8 mouse cellular contexts compared by ENCODE assay signal in the genomic region with DNA sequence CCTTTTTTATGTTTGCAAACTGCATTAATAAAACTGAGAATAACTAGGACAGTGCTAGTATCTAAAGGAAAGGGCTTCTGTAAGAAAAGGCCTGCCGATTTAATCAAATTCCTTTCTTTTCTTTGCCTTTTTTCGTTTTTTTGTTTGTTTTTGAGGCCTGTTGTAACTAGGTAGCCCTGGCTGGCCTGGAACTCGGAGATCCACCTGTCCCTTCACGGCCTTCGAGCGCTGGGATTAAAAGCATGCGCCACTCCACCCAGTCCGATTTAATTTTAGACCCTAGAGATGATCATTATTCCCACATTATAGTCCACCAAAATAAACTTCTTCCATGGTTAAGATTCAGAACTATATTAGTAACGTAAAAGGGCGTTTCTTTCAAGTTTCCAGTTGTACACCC. TPM values are rescaled to one million over a fixed set of nuclear protein-coding genes. Genes with fewer than 3 reads are reported as not detected.
DNase-seq lines count a peak whose midpoint lies in the region; ATAC-seq and TF ChIP-seq lines count a peak whose summit lies in the region.
"Had no signal": no experiment of that assay in that cellular context is flagged by ENCODE, and none has a peak within 500 bp of the region (broad histone marks: within the 10 kb centered on the region; RNA-seq: fewer than 3 reads in every experiment).

No protein-coding gene starts in this region.

- H3K4me2 ChIP-seq in forebrain, embryonic 16.5 days (ENCODE audit: low read length), result peak overlapping the region; percentile 63
- H3K4me2 ChIP-seq in midbrain, postnatal 0 days (ENCODE audit: low read depth, low read length, poor library complexity, severe bottlenecking), result peak overlapping the region; percentile 44

- H3K4me1 ChIP-seq in forebrain, embryonic 16.5 days (replicated peaks; ENCODE audit: control insufficient read depth, insufficient read depth, low read length), result peaks cover 10% of the 10 kb centered on the region
- peaks cover 6% of the 10 kb centered on the region; the same call in 1 of the 2 replicates for H3K4me1 ChIP-seq in limb, embryonic 10.5 days
- H3K4me1 ChIP-seq in midbrain, postnatal 0 days (ENCODE audit: insufficient read depth, low read length), result no peaks in the 10 kb centered on the region

- peak overlapping the region; percentile 56 for H3K9ac ChIP-seq in forebrain, embryonic 16.5 days (replicated peaks; ENCODE audit: low read depth, low read length)
- peak overlapping the region; percentile 44 for H3K9ac ChIP-seq in midbrain, postnatal 0 days (replicated peaks; ENCODE audit: low read length, poor library complexity, severe bottlenecking)

- no peaks in the 10 kb centered on the region for H3K27me3 ChIP-seq in forebrain, embryonic 16.5 days (replicated peaks; ENCODE audit: control insufficient read depth, insufficient read depth, low read length)
- peaks cover 21% of the 10 kb centered on the region; the same call in 1 of the 2 replicates for H3K27me3 ChIP-seq in limb, embryonic 10.5 days (ENCODE audit: low read depth, poor library complexity, severe bottlenecking)
- H3K27me3 ChIP-seq in midbrain, postnatal 0 days (ENCODE audit: insufficient read depth, low read length), result no peaks in the 10 kb centered on the region

- no peaks in the 10 kb centered on the region; the same call in 1 of the 2 replicates for H3K36me3 ChIP-seq in forebrain, embryonic 16.5 days (ENCODE audit: control insufficient read depth, insufficient read depth)
- H3K36me3 ChIP-seq in limb, embryonic 10.5 days, result peaks cover 17% of the 10 kb centered on the region
- no peaks in the 10 kb centered on the region for H3K36me3 ChIP-seq in midbrain, postnatal 0 days (ENCODE audit: insufficient read depth, low read length)

- ATAC-seq in forebrain, embryonic 16.5 days, result no peak
- no peak for ATAC-seq in midbrain, postnatal 0 days (ENCODE audit: low FRiP score)

- no peaks in the 10 kb centered on the region for H3K9me3 ChIP-seq in forebrain, embryonic 16.5 days (ENCODE audit: control insufficient read depth, low read length)
- H3K9me3 ChIP-seq in limb, embryonic 10.5 days (replicated peaks), result no peaks in the 10 kb centered on the region
- no peaks in the 10 kb centered on the region for H3K9me3 ChIP-seq in midbrain, postnatal 0 days (ENCODE audit: low read length)

- peak; percentile 3 for DNase-seq in urinary bladder, postnatal 14 days (ENCODE audit: low spot score)
- no peak for DNase-seq in urinary bladder, postnatal 4 days (ENCODE audit: low spot score in 2 of 2)
- DNase-seq in limb, embryonic 10.5 days (ENCODE audit: low spot score), result no peak
- peak; percentile 3 for DNase-seq in midbrain, postnatal 0 days (ENCODE audit: low spot score)
- no peak for DNase-seq in yolk sac, embryonic 10.5 days (ENCODE audit: low spot score)
- no peak for DNase-seq in layer of hippocampus, adult 18-20 months (ENCODE audit: low spot score in 2 of 2)

- H3K4me3 ChIP-seq in forebrain, embryonic 16.5 days (replicated peaks; ENCODE audit: low read length), result peak overlapping the region; percentile 52
- peak overlapping the region; percentile 58 for H3K4me3 ChIP-seq in limb, embryonic 10.5 days
- peak overlapping the region; percentile 39 for H3K4me3 ChIP-seq in midbrain, postnatal 0 days (ENCODE audit: low read depth, low read length)

- WGBS in forebrain, embryonic 16.5 days, result 23% methylated on average over 10 of the region's 10 CpGs
- WGBS in limb, embryonic 10.5 days, result 24% methylated on average over 10 of the region's 10 CpGs
- 25% methylated on average over 10 of the region's 10 CpGs for WGBS in midbrain, postnatal 0 days

- H3K27ac ChIP-seq in forebrain, embryonic 16.5 days (ENCODE audit: low read length), result peak overlapping the region; percentile 94
- H3K27ac ChIP-seq in limb, embryonic 10.5 days, result peak overlapping the region; percentile 88
- peak overlapping the region; percentile 83 for H3K27ac ChIP-seq in midbrain, postnatal 0 days (ENCODE audit: low read depth, low read length)

- no peak for TF ChIP-seq CTCF in midbrain, postnatal 0 days (IDR thresholded peaks at IDR 0.05)

RNA-seq across cellular contexts. Expression of a gene that starts 1.2 kb away (rescaled TPM):
- 581 and 603 TPM in 2 replicates for polyA plus RNA-seq in forebrain, embryonic 16.5 days (2015; fragmentation: Nextera tagmentation; extraction: Ambion mirVana)
- polyA plus RNA-seq in limb, embryonic 10.5 days (2016; fragmentation: Nextera tagmentation; extraction: Ambion mirVana), result 552 and 564 TPM in 2 replicates
- total RNA-seq in midbrain, postnatal 0 days (2014; rRNA removed), result 355 and 449 TPM in 2 replicates
- 603 and 621 TPM in 2 replicates for polyA plus RNA-seq in midbrain, postnatal 0 days (2015; fragmentation: Nextera tagmentation; extraction: Ambion mirVana)
- 100 to 1,000 TPM; 362 to 377 TPM for total RNA-seq in layer of hippocampus, adult 18-20 months (2021)

RNA-seq across cellular contexts. Expression of a gene that starts 34.5 kb away (rescaled TPM):
- 21.5 and 21.7 TPM in 2 replicates for polyA plus RNA-seq in forebrain, embryonic 16.5 days (2015; fragmentation: Nextera tagmentation; extraction: Ambion mirVana)
- polyA plus RNA-seq in limb, embryonic 10.5 days (2016; fragmentation: Nextera tagmentation; extraction: Ambion mirVana), result 5.1 and 6.0 TPM in 2 replicates
- 21.2 and 23.2 TPM in 2 replicates for total RNA-seq in midbrain, postnatal 0 days (2014; rRNA removed)
- 24.0 and 28.0 TPM in 2 replicates for polyA plus RNA-seq in midbrain, postnatal 0 days (2015; fragmentation: Nextera tagmentation; extraction: Ambion mirVana)
- total RNA-seq in layer of hippocampus, adult 18-20 months (2021), result 10 to 100 TPM; 15.8 to 15.9 TPM

RNA-seq across cellular contexts. Expression of a gene that starts 37.7 kb away (rescaled TPM):
- polyA plus RNA-seq in forebrain, embryonic 16.5 days (2015; fragmentation: Nextera tagmentation; extraction: Ambion mirVana), result not detected in 2 replicates
- 0.13 TPM in 2 replicates for polyA plus RNA-seq in limb, embryonic 10.5 days (2016; fragmentation: Nextera tagmentation; extraction: Ambion mirVana)
- total RNA-seq in midbrain, postnatal 0 days (2014; rRNA removed), result 0.33 TPM in 1 of 2 replicates, not detected in the other
- polyA plus RNA-seq in midbrain, postnatal 0 days (2015; fragmentation: Nextera tagmentation; extraction: Ambion mirVana), result not detected in 2 replicates
- total RNA-seq in layer of hippocampus, adult 18-20 months (2021), result under 1 TPM in 1 of 2 experiments, not detected in 1; 0.35 TPM
- total RNA-seq: neutrophil, adult 5-6 weeks had no signal

Comparison
In these comparisons a context has a peak if more than half of its experiments do, and no peak if none do; other contexts are left out.
1. DNase-seq: peak in urinary bladder, postnatal 14 days (single experiment) and midbrain, postnatal 0 days (single experiment); none in urinary bladder, postnatal 4 days (0 of 2), limb, embryonic 10.5 days (single experiment), yolk sac, embryonic 10.5 days (single experiment) and layer of hippocampus, adult 18-20 months (0 of 2).
2. Peak in every context shown above with its lines, with median percentiles within 50 percentile points of each other: H3K27ac ChIP-seq and H3K4me3 ChIP-seq.